Mouse (Mus musculus) spleen, adult 2 months (tissue): ENCODE data around the gene Slc22a17.

Experiments
- CTCF ChIP-seq: fragments of 200-500 bp; IDR thresholded peaks from 2 replicates; pipeline ENCODE4 v1.5.1; 2011; ENCODE audit warnings: mild to moderate bottlenecking, inconsistent platforms; ENCODE audit not compliant: insufficient read depth, insufficient read length, insufficient replicate concordance; ENCODE audit errors: extremely low read depth
- POLR2A ChIP-seq: fragments of 200-500 bp; IDR thresholded peaks from 2 replicates; pipeline ENCODE4 v1.6.1; 2011; ENCODE audit warnings: low read depth, low read length, inconsistent platforms

- TF ChIP-seq CTCF (no peak), POLR2A (no peak)
Observed at GRCm38 (mm10) chr14:54897445-54897844, 15.5 kb downstream of the Slc22a17 start.
